In genomic region chr19:12796328-12796931, GRCm38 (mm10) we compare ENCODE assay signal across 8 mouse cellular contexts. TPM values are rescaled to one million over a fixed set of nuclear protein-coding genes. Genes with fewer than 3 reads are reported as not detected.
DNase-seq lines count a peak whose midpoint lies in the region; ATAC-seq and TF ChIP-seq lines count a peak whose summit lies in the region.

No protein-coding gene starts in this region.

- in situ Hi-C loops in ES-E14 (cut with MboI; ENCODE audit: low sequenced_read_pairs in 2 of 2, unreplicated experiment in 2 of 2): loop anchor here in 1 of 2 experiments (25.0 kb wide), 1 partner anchor 784 kb away; no protein-coding TSS in a partner anchor

- peaks cover 0 to 16% of the 10 kb centered on the region in 2 experiments; a peak in 1 of 4 replicates for H3K4me1 ChIP-seq in ES-E14 (ENCODE audit: control insufficient read depth in 2 of 2, insufficient read depth in 2 of 2, low read length in 2 of 2, poor library complexity in 1 of 2)
- peaks cover 21% of the 10 kb centered on the region for H3K4me1 ChIP-seq in embryonic facial prominence, embryonic 10.5 days
- peaks cover 6% of the 10 kb centered on the region for H3K4me1 ChIP-seq in heart, embryonic 15.5 days (replicated peaks)
- peaks cover 10% of the 10 kb centered on the region; the same call in 1 of the 2 replicates for H3K4me1 ChIP-seq in limb, embryonic 13.5 days
- H3K4me1 ChIP-seq in midbrain, embryonic 12.5 days: peaks cover 15% of the 10 kb centered on the region

- no peaks in the 10 kb centered on the region for H3K27me3 ChIP-seq in embryonic facial prominence, embryonic 10.5 days (replicated peaks; ENCODE audit: low read depth, poor library complexity, severe bottlenecking)
- no peaks in the 10 kb centered on the region for H3K27me3 ChIP-seq in heart, embryonic 15.5 days
- no peaks in the 10 kb centered on the region for H3K27me3 ChIP-seq in limb, embryonic 13.5 days
- H3K27me3 ChIP-seq in midbrain, embryonic 12.5 days: no peaks in the 10 kb centered on the region

- peak overlapping the region; percentile 87 for H3K4me2 ChIP-seq in heart, embryonic 15.5 days
- peak overlapping the region; percentile 73 for H3K4me2 ChIP-seq in limb, embryonic 13.5 days (replicated peaks)
- H3K4me2 ChIP-seq in midbrain, embryonic 12.5 days (replicated peaks): peak overlapping the region; percentile 70

- DNase-seq in 416B (ENCODE audit: low read depth) (peak; percentile 97), ES-E14 (ENCODE audit: low read depth, low spot score) (no peak)
- DNase-seq in embryonic facial prominence, embryonic 10.5 days (ENCODE audit: low spot score): peak; percentile 69
- DNase-seq in spleen, postnatal 14 days (ENCODE audit: low spot score in 2 of 2): peak; percentile 47 to 57
- DNase-seq in retina, embryonic 14.5 days (ENCODE audit: low spot score): no peak

- H3K27ac ChIP-seq in ES-E14 (ENCODE audit: insufficient read depth, low read depth, low read length, poor library complexity, severe bottlenecking): peak overlapping the region; percentile 70
- H3K27ac ChIP-seq in embryonic facial prominence, embryonic 10.5 days (replicated peaks): peak overlapping the region; percentile 99
- H3K27ac ChIP-seq in heart, embryonic 15.5 days: peak overlapping the region; percentile 100
- H3K27ac ChIP-seq in limb, embryonic 13.5 days: peak overlapping the region; percentile 98
- peak overlapping the region; percentile 99 for H3K27ac ChIP-seq in midbrain, embryonic 12.5 days (replicated peaks)

- under 1% methylated on average over 29 of the region's 29 CpGs for WGBS in embryonic facial prominence, embryonic 10.5 days
- under 1% methylated on average over 29 of the region's 29 CpGs for WGBS in heart, embryonic 15.5 days
- WGBS in limb, embryonic 13.5 days: under 1% methylated on average over 29 of the region's 29 CpGs
- WGBS in midbrain, embryonic 12.5 days: under 1% methylated on average over 29 of the region's 29 CpGs

- peak overlapping the region; percentile 90 for H3K9ac ChIP-seq in ES-E14 (ENCODE audit: insufficient read depth, low read depth, low read length, poor library complexity, severe bottlenecking)
- H3K9ac ChIP-seq in heart, embryonic 15.5 days: peak overlapping the region; percentile 40
- peak overlapping the region; percentile 69 for H3K9ac ChIP-seq in limb, embryonic 13.5 days
- peak overlapping the region; percentile 79 for H3K9ac ChIP-seq in midbrain, embryonic 12.5 days (replicated peaks)

- peak overlapping the region; percentile 90 to 96 for H3K4me3 ChIP-seq in ES-E14 (ENCODE audit: insufficient read depth in 1 of 2, low read depth in 1 of 2, low read length in 2 of 2, poor library complexity in 1 of 2, severe bottlenecking in 1 of 2)
- H3K4me3 ChIP-seq in embryonic facial prominence, embryonic 10.5 days: peak overlapping the region; percentile 89
- H3K4me3 ChIP-seq in heart, embryonic 15.5 days: peak overlapping the region; percentile 99
- H3K4me3 ChIP-seq in limb, embryonic 13.5 days: peak overlapping the region; percentile 92
- H3K4me3 ChIP-seq in midbrain, embryonic 12.5 days: peak overlapping the region; percentile 96

- H3K36me3 ChIP-seq in ES-E14 (ENCODE audit: control insufficient read depth, insufficient read depth, low read length, poor library complexity, severe bottlenecking): no peaks in the 10 kb centered on the region
- no peaks in the 10 kb centered on the region for H3K36me3 ChIP-seq in embryonic facial prominence, embryonic 10.5 days (replicated peaks)
- no peaks in the 10 kb centered on the region for H3K36me3 ChIP-seq in heart, embryonic 15.5 days
- H3K36me3 ChIP-seq in limb, embryonic 13.5 days: no peaks in the 10 kb centered on the region
- no peaks in the 10 kb centered on the region for H3K36me3 ChIP-seq in midbrain, embryonic 12.5 days

- no peak for ATAC-seq in heart, embryonic 15.5 days (replicated peaks; ENCODE audit: insufficient number of reproducible peaks, insufficient read depth, low FRiP score, low read depth)
- peak; percentile 1 for ATAC-seq in limb, embryonic 13.5 days (ENCODE audit: low FRiP score, low read depth)
- peak; percentile 7 for ATAC-seq in midbrain, embryonic 12.5 days (ENCODE audit: low FRiP score, low read depth)

- H3K9me3 ChIP-seq in ES-E14 (ENCODE audit: control insufficient read depth, insufficient read depth, low read depth, low read length): no peaks in the 10 kb centered on the region
- H3K9me3 ChIP-seq in embryonic facial prominence, embryonic 10.5 days: no peaks in the 10 kb centered on the region
- no peaks in the 10 kb centered on the region for H3K9me3 ChIP-seq in heart, embryonic 15.5 days (replicated peaks)
- H3K9me3 ChIP-seq in limb, embryonic 13.5 days: no peaks in the 10 kb centered on the region
- no peaks in the 10 kb centered on the region for H3K9me3 ChIP-seq in midbrain, embryonic 12.5 days

TF ChIP-seq in ES-E14, 5 proteins besides CTCF, POLR2A, EP300 and RAD21:
- TF ChIP-seq ZC3H11A (IDR thresholded peaks at IDR 0.05; ENCODE audit: borderline replicate concordance, low read depth, low read length) (no peak), CHD2 (IDR thresholded peaks at IDR 0.05; ENCODE audit: low read depth, low read length) (peak; percentile 82)

RNA-seq across cellular contexts. Expression of gene Lpxn, which starts 0.4 kb away (rescaled TPM):
- total RNA-seq in ES-E14 (2012; rRNA removed): 0.42 and 0.58 TPM in 2 replicates
- polyA plus RNA-seq in embryonic facial prominence, embryonic 10.5 days (2016; fragmentation: Nextera tagmentation; extraction: Ambion mirVana): 0.71 and 0.72 TPM in 2 replicates
- 1.1 and 4.0 TPM in 2 replicates for polyA plus RNA-seq in heart, embryonic 15.5 days (2015; fragmentation: Nextera tagmentation; extraction: Ambion mirVana)
- polyA plus RNA-seq in limb, embryonic 13.5 days (2015; fragmentation: Nextera tagmentation; extraction: Ambion mirVana): 1.3 and 1.7 TPM in 2 replicates
- 1.3 and 1.8 TPM in 2 replicates for polyA plus RNA-seq in midbrain, embryonic 12.5 days (2016; fragmentation: Nextera tagmentation; extraction: Ambion mirVana)

RNA-seq across cellular contexts. Expression of gene Zfp91, which starts 0.5 kb away (rescaled TPM):
- total RNA-seq in ES-E14 (2012; rRNA removed): 29.3 and 35.0 TPM in 2 replicates
- 13.1 and 14.2 TPM in 2 replicates for polyA plus RNA-seq in embryonic facial prominence, embryonic 10.5 days (2016; fragmentation: Nextera tagmentation; extraction: Ambion mirVana)
- 11.4 TPM in 2 replicates for polyA plus RNA-seq in heart, embryonic 15.5 days (2015; fragmentation: Nextera tagmentation; extraction: Ambion mirVana)
- polyA plus RNA-seq in limb, embryonic 13.5 days (2015; fragmentation: Nextera tagmentation; extraction: Ambion mirVana): 13.5 and 13.8 TPM in 2 replicates
- 22.1 and 22.7 TPM in 2 replicates for polyA plus RNA-seq in midbrain, embryonic 12.5 days (2016; fragmentation: Nextera tagmentation; extraction: Ambion mirVana)

RNA-seq across cellular contexts. Expression of gene Cntf, which starts 31.0 kb away (rescaled TPM):
- 6.9 and 12.1 TPM in 2 replicates for total RNA-seq in ES-E14 (2012; rRNA removed)
- polyA plus RNA-seq in embryonic facial prominence, embryonic 10.5 days (2016; fragmentation: Nextera tagmentation; extraction: Ambion mirVana): 1.7 and 1.8 TPM in 2 replicates
- polyA plus RNA-seq in heart, embryonic 15.5 days (2015; fragmentation: Nextera tagmentation; extraction: Ambion mirVana): 0.77 and 0.97 TPM in 2 replicates
- 1.0 and 1.5 TPM in 2 replicates for polyA plus RNA-seq in limb, embryonic 13.5 days (2015; fragmentation: Nextera tagmentation; extraction: Ambion mirVana)
- 1.6 TPM in 2 replicates for polyA plus RNA-seq in midbrain, embryonic 12.5 days (2016; fragmentation: Nextera tagmentation; extraction: Ambion mirVana)

RNA-seq across cellular contexts. Expression of gene Gm5244, which starts 50.1 kb away (rescaled TPM):
- total RNA-seq in ES-E14 (2012; rRNA removed): not detected in 2 replicates
- polyA plus RNA-seq in embryonic facial prominence, embryonic 10.5 days (2016; fragmentation: Nextera tagmentation; extraction: Ambion mirVana): not detected in 2 replicates
- not detected in 2 replicates for polyA plus RNA-seq in heart, embryonic 15.5 days (2015; fragmentation: Nextera tagmentation; extraction: Ambion mirVana)
- polyA plus RNA-seq in limb, embryonic 13.5 days (2015; fragmentation: Nextera tagmentation; extraction: Ambion mirVana): not detected in 2 replicates
- polyA plus RNA-seq in midbrain, embryonic 12.5 days (2016; fragmentation: Nextera tagmentation; extraction: Ambion mirVana): not detected in 2 replicates

Comparison
In these comparisons a context has a peak if more than half of its experiments do, and no peak if none do; other contexts are left out.
1. DNase-seq: peak in 416B (single experiment), embryonic facial prominence, embryonic 10.5 days (single experiment) and spleen, postnatal 14 days (2 of 2); none in ES-E14 (single experiment) and retina, embryonic 14.5 days (single experiment).
2. H3K9ac ChIP-seq: peak in every context shown above with its lines; median percentile 90 in ES-E14; 79 in midbrain, embryonic 12.5 days; 69 in limb, embryonic 13.5 days; 40 in heart, embryonic 15.5 days.
3. Peak in every context shown above with its lines, with median percentiles within 50 percentile points of each other: H3K27ac ChIP-seq, H3K4me3 ChIP-seq and H3K4me2 ChIP-seq.